8 mouse cellular contexts compared by ENCODE assay signal in genomic region chr5:135264548-135264947, GRCm38 (mm10). TPM values are rescaled to one million over a fixed set of nuclear protein-coding genes. Genes with fewer than 3 reads are reported as not detected.
DNase-seq lines count a peak whose midpoint lies in the region; ATAC-seq and TF ChIP-seq lines count a peak whose summit lies in the region.

No protein-coding gene starts in this region.

- no peak for TF ChIP-seq EP300 in heart, postnatal 0 days (IDR thresholded peaks at IDR 0.05; ENCODE audit: low read depth)

- WGBS in lung, embryonic 14.5 days: 32% methylated on average over 9 of the region's 9 CpGs
- WGBS in lung, adult 2 months: 16% methylated on average over 9 of the region's 9 CpGs
- WGBS in heart, postnatal 0 days: 42% methylated on average over 9 of the region's 9 CpGs
- WGBS in liver, embryonic 16.5 days (ENCODE audit: insufficient replicate concordance): 8% methylated on average over 9 of the region's 9 CpGs
- WGBS in stomach, embryonic 16.5 days: 41% methylated on average over 9 of the region's 9 CpGs

- no peak for TF ChIP-seq CTCF in lung, embryonic 14.5 days (IDR thresholded peaks at IDR 0.05; ENCODE audit: low read depth)
- no peak for TF ChIP-seq CTCF in lung, adult 2 months (IDR thresholded peaks at IDR 0.05; ENCODE audit: insufficient read depth, low read length)
- TF ChIP-seq CTCF in heart, postnatal 0 days (IDR thresholded peaks at IDR 0.05; ENCODE audit: low read depth): no peak

- no peak overlapping the region; the same call in 1 of the 2 replicates for H3K9ac ChIP-seq in lung, embryonic 14.5 days
- no peak overlapping the region for H3K9ac ChIP-seq in heart, postnatal 0 days (replicated peaks; ENCODE audit: low read depth, low read length)
- no peak overlapping the region for H3K9ac ChIP-seq in liver, embryonic 16.5 days (ENCODE audit: low read depth, low read length)
- H3K9ac ChIP-seq in stomach, embryonic 16.5 days (ENCODE audit: low read length): peak overlapping the region; percentile 17; the same call in 1 of the 2 replicates

- no peaks in the 10 kb centered on the region for H3K27me3 ChIP-seq in lung, embryonic 14.5 days (ENCODE audit: insufficient read depth, low read length)
- no peaks in the 10 kb centered on the region for H3K27me3 ChIP-seq in heart, postnatal 0 days (ENCODE audit: control insufficient read depth, insufficient read depth, low read length)
- H3K27me3 ChIP-seq in liver, embryonic 16.5 days (ENCODE audit: control insufficient read depth, insufficient read depth, low read depth, low read length): no peaks in the 10 kb centered on the region
- no peaks in the 10 kb centered on the region for H3K27me3 ChIP-seq in stomach, embryonic 16.5 days (ENCODE audit: control insufficient read depth, insufficient read depth, low read length)

- no peaks in the 10 kb centered on the region for H3K36me3 ChIP-seq in lung, embryonic 14.5 days (ENCODE audit: insufficient read depth)
- H3K36me3 ChIP-seq in heart, postnatal 0 days (replicated peaks; ENCODE audit: control insufficient read depth, insufficient read depth, low read length): no peaks in the 10 kb centered on the region
- H3K36me3 ChIP-seq in liver, embryonic 16.5 days (ENCODE audit: control insufficient read depth, insufficient read depth): no peaks in the 10 kb centered on the region
- H3K36me3 ChIP-seq in stomach, embryonic 16.5 days (ENCODE audit: control insufficient read depth, insufficient read depth, low read length): no peaks in the 10 kb centered on the region

- H3K4me1 ChIP-seq in lung, embryonic 14.5 days (ENCODE audit: insufficient read depth): 0 out of 2 replicates have a peak, but pooled peaks cover 9% of the 10 kb centered on the region
- 0 out of 2 replicates have a peak, but pooled peaks cover 2% of the 10 kb centered on the region for H3K4me1 ChIP-seq in lung, adult 2 months (ENCODE audit: control insufficient read depth, insufficient read depth, low read length)
- H3K4me1 ChIP-seq in heart, postnatal 0 days (ENCODE audit: control insufficient read depth, insufficient read depth): 0 out of 2 replicates have a peak, but pooled peaks cover 6% of the 10 kb centered on the region
- no peaks in the 10 kb centered on the region for H3K4me1 ChIP-seq in liver, embryonic 16.5 days (ENCODE audit: control insufficient read depth, low read depth, low read length)
- peaks cover 13% of the 10 kb centered on the region for H3K4me1 ChIP-seq in stomach, embryonic 16.5 days (ENCODE audit: control insufficient read depth, insufficient read depth, low read length)

- H3K4me2 ChIP-seq in lung, embryonic 14.5 days: peak overlapping the region; percentile 54
- peak overlapping the region; percentile 38; the same call in 1 of the 2 replicates for H3K4me2 ChIP-seq in heart, postnatal 0 days (ENCODE audit: low read depth, low read length)
- peak overlapping the region; percentile 28; the same call in 1 of the 2 replicates for H3K4me2 ChIP-seq in liver, embryonic 16.5 days (ENCODE audit: low read depth, low read length)
- peak overlapping the region; percentile 46; the same call in 1 of the 2 replicates for H3K4me2 ChIP-seq in stomach, embryonic 16.5 days (ENCODE audit: low read depth, low read length)

- no peak overlapping the region for H3K4me3 ChIP-seq in lung, embryonic 14.5 days (ENCODE audit: low read depth, low read length)
- H3K4me3 ChIP-seq in lung, adult 2 months (replicated peaks; ENCODE audit: extremely low read depth, low read depth, low read length): no peak overlapping the region
- H3K4me3 ChIP-seq in heart, postnatal 0 days (ENCODE audit: low read depth, low read length): no peak overlapping the region
- H3K4me3 ChIP-seq in liver, embryonic 16.5 days (ENCODE audit: low read depth, low read length): no peak overlapping the region
- no peak overlapping the region for H3K4me3 ChIP-seq in stomach, embryonic 16.5 days (replicated peaks; ENCODE audit: low read length)

- no peaks in the 10 kb centered on the region for H3K9me3 ChIP-seq in lung, embryonic 14.5 days (ENCODE audit: low read depth, low read length)
- no peaks in the 10 kb centered on the region for H3K9me3 ChIP-seq in heart, postnatal 0 days (replicated peaks; ENCODE audit: control insufficient read depth, low read length)
- H3K9me3 ChIP-seq in liver, embryonic 16.5 days (replicated peaks; ENCODE audit: control insufficient read depth, low read length): no peaks in the 10 kb centered on the region
- no peaks in the 10 kb centered on the region for H3K9me3 ChIP-seq in stomach, embryonic 16.5 days (replicated peaks; ENCODE audit: control insufficient read depth, low read length)

- DNase-seq in lung, embryonic 14.5 days: peak; percentile 59
- DNase-seq in lung, adult 2 months: no peak
- DNase-seq in heart, postnatal 0 days (ENCODE audit: low spot score): peak; percentile 34
- no peak for DNase-seq in right cerebral cortex, adult 18-20 months
- no peak for DNase-seq in urinary bladder, postnatal 14 days (ENCODE audit: low spot score)
- no peak for DNase-seq in frontal cortex, postnatal 14 days (ENCODE audit: low spot score in 2 of 2)

- peak; percentile 64 for ATAC-seq in lung, embryonic 14.5 days (ENCODE audit: insufficient read depth)
- ATAC-seq in heart, postnatal 0 days (ENCODE audit: insufficient read depth, low read depth): peak; percentile 55
- ATAC-seq in liver, embryonic 16.5 days (ENCODE audit: low read depth): 0 out of 2 replicates have a peak, but pooled peaks have one; percentile 7
- no peak for ATAC-seq in stomach, embryonic 16.5 days (ENCODE audit: insufficient read depth, low FRiP score)

- no peak for TF ChIP-seq POLR2A in lung, adult 2 months (IDR thresholded peaks at IDR 0.05; ENCODE audit: borderline replicate concordance, extremely low read depth, low read depth, low read length)

- peak overlapping the region; percentile 81 for H3K27ac ChIP-seq in lung, embryonic 14.5 days (ENCODE audit: low read depth)
- peak overlapping the region; percentile 43; the same call in 1 of the 2 replicates for H3K27ac ChIP-seq in heart, postnatal 0 days (ENCODE audit: low read depth)
- H3K27ac ChIP-seq in liver, embryonic 16.5 days (ENCODE audit: low read length): no peak overlapping the region
- H3K27ac ChIP-seq in stomach, embryonic 16.5 days (ENCODE audit: low read length): peak overlapping the region; percentile 42

RNA-seq across cellular contexts. Expression of gene Fzd9, which starts 13.5 kb away (rescaled TPM):
- 0.43 and 0.65 TPM in 2 replicates for polyA plus RNA-seq in lung, embryonic 14.5 days (2014; fragmentation: Nextera tagmentation; extraction: Ambion mirVana)
- polyA plus RNA-seq in lung, adult 2 months (2012; rRNA removed): 0.22 and 0.95 TPM in 2 replicates
- 3.3 and 7.4 TPM in 2 replicates for total RNA-seq in heart, postnatal 0 days (2014; rRNA removed; ENCODE audit: low replicate concordance)
- 1.8 and 2.4 TPM in 2 replicates for polyA plus RNA-seq in heart, postnatal 0 days (2015; fragmentation: Nextera tagmentation; extraction: Ambion mirVana)
- polyA plus RNA-seq in liver, embryonic 16.5 days (2015; fragmentation: Nextera tagmentation; extraction: Ambion mirVana): 0.14 and 0.34 TPM in 2 replicates
- polyA plus RNA-seq in stomach, embryonic 16.5 days (2015; fragmentation: Nextera tagmentation; extraction: Ambion mirVana): 0.47 and 1.5 TPM in 2 replicates

Comparison
In these comparisons a context has a peak if more than half of its experiments do, and no peak if none do; other contexts are left out.
1. DNase-seq: peak in lung, embryonic 14.5 days (single experiment) and heart, postnatal 0 days (single experiment); none in lung, adult 2 months (single experiment), right cerebral cortex, adult 18-20 months (single experiment), urinary bladder, postnatal 14 days (single experiment) and frontal cortex, postnatal 14 days (0 of 2).
2. Peak in every context shown above with its lines, with median percentiles within 50 percentile points of each other: H3K4me2 ChIP-seq.